Mouse (Mus musculus) retina, postnatal 7 days (tissue): ENCODE measurements around the gene Carmil1.

Experiments used
- DNase-seq: peaks from one replicate; pipeline ENCODE4 v3.0.0-alpha.2; 2012; ENCODE audit warnings: low read depth, low spot score

Carmil1 gene

GRCm38 (mm10) chr13:24280439-24281431 is at the start of gene Carmil1:
Gene Carmil1 (minus strand): TSS chr13:24280795.
- DNase-seq: peak; percentile 74

DNA sequence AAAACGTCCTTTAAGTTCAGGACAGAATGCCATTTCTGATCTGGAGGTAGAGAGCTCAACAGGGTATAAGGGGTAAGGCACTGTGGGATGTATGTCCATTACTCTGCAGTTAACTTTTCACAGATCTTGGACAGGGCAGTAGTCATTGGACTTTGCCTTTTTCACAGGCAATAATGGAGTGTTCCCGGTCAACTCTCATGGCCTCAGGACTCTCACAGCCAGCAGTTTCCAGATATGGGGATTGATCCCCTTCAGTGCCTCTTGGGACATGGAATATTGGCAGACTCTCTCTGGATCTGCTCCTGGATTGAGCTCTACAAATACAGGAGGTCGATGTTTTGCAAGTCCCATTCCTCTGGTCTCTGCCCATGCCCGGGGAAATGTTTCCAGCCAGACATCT is 49.5 kb upstream of the Carmil1 start:
- no peak for DNase-seq

DNA sequence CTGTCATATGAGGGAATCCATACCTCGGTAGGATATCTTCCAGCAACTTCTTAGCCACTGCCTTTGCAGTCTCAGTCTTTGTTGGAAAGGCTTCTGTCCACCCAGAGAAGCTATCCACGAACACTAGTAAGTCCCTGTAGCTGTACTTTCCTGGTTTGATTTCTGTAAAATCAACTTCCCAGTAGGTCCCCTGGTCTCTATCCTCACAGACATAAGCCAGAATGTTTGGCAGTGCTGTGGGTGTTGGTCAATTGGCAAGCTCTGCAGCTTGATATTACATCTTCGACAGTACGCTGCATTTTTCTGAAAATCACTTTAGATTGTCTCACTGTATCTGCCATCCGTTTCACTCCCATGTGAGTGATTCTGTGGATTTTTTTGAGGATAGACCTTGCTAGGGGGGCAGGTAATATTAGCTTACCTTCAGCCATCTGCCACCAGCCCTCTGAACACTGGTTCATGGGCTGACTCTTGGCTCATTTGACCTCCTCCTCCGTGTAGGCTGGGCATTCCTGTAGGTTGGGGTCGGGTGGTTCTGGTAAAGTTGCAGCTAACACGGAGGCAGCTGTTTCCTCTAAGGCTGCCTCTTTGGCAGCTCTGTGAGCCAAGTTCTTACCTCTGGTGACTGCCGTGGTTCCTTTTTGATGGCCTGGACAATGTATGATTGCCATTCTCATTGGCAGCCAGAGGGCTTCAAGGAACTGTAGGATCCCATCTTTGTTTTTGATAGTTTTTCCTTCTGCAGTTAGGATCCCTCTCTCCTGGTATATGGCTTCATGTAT is 47.6 kb upstream of the Carmil1 start:
- DNase-seq: no peak

DNA sequence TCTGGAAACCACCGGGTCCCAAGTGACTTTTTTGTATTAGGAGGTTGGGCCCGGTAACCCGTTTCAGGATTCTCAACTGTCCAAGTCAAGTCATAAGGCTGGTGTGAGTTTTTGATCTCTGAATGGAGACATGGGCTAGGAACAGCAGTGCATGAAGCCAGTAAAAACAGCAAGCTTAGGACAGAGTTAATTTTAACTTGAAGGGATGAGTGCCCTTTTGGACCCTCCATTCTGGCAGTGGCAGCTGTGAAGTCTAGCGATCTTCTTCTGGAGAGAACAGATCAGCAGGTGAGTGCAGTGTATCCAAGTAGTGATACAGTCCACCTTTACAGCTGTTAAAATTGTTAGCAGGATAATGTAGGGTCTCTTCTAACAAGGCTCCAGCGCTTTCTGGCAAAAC is 46.6 kb upstream of the Carmil1 start, which contains the start of gene Cmah:
Gene Cmah, plus strand, starts transcription at position 204 of the 400 bp plus-strand sequence.
- DNase-seq: no peak

GRCm38 (mm10) chr13:24321313-24321712 is 40.7 kb upstream of the Carmil1 start:
- DNase-seq: no peak

DNA sequence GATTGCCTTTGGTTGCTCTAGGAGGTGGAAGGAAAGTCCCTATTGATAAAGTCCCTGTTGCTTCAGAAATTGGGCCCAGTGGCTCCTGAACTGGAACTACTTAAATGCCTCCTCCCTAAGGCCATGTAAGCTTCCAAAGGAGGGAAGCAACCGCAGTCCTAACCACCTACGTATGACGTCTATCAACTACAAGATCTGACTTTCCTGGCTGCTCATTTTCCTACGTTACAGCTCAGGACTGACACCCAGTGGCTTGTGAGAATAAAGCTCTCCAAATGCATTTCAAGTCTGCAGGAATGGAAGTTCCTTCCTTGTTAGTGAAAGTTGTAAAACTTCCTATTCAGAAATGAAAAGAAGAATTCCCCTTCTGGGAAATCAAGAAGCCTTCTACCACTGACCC is 38.0 kb upstream of the Carmil1 start:
- DNase-seq: peak; percentile 30

GRCm38 (mm10) chr13:24316563-24316962 is 36.0 kb upstream of the Carmil1 start:
- DNase-seq: no peak

- DNase-seq: no peak
Measured at GRCm38 (mm10) chr13:24311011-24311940, 30.7 kb upstream of the Carmil1 start.

GRCm38 (mm10) chr13:24306248-24306647 is 25.7 kb upstream of the Carmil1 start:
- no peak for DNase-seq

DNA sequence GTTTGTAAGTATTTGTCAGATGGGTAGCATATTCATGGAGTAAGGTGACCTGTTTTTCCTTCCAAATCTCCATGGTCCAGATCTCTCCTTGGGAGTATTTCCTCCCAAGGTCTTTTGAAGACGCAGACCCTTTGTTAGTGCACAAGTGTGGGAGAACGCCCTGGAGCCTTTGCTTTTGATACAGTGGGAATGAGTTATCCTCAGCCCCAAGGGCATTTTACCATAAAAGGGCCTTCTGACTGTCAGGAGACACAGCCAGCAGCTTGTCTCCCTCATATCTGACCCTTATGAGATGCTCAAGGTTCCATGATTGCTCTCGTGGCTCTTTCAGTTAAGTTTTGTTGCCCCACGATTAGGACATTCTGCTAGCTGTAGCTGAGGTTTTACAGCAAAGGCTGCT is 24.9 kb upstream of the Carmil1 start:
- no peak for DNase-seq

DNA sequence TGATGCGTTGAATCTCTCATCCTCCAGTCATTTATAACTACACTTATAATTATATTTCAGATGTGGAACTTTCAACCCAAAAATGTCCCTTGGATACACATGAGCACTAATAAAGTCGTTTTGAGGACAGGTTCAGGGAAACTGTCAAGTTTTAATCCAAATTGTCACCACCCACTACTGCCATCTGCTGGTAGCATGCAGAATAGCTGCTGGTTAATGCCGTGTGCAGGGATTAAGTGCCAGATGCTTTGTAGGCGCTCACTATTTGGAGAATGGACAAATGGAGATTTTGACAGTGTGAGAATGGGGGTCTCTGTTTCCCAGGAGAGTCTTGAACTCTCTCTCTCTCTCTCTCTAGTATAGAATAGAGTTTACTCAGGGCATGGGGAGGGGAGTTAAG is 16.7 kb upstream of the Carmil1 start:
- peak; percentile 56 for DNase-seq

DNA sequence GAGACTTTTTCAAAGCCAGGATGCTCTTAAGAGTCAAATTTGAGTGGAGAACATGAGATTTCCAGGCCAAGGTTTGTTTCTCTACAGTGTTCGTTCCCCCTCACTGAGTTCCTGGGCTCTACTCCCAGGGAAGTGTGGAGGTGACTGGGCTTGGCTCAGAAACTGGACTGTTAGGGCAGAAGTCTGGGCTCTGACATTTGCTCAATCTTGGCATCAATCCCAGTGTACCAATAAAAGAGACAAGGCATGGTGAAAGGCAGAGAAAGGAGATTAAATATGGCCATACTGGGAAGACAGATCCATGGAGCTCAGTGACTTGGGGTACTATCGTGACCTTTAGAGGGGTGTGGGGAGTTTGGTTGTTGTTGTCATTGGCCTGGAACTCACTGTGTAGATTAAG is 6.8 kb upstream of the Carmil1 start:
- no peak for DNase-seq

DNA sequence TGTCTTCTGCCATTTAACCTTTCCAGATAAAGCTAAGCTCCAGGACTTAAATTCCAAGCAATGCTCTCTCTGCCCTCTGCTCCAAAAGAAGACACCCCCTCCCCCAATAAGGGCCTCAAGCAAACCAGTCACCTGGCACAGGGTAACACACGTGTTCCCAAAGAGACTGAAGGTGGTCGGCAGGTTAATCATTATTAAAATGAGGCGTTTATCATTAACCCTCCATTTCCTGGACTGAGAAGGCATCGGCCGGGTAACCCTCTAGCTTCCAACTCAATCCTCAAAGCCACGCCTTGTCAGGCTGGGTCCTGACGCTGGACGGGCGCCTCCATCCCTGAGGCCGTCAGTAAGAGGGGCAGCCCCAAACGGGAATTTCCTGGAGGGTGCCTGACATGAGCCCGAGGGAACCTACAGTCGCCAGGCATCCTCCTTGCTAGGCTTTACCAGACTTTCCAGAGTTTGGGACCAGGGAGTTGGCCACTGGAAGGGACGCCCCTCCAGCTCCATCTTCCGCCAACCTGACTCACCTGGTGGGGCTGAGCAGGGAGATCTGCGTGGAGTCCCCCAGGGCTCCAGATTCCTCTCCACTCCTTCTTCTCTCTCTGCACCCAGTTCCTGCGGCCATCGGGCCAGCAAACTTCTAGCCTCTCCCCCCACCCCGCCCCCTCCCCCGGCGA is 695 bp downstream of the Carmil1 start:
- no peak for DNase-seq

DNA sequence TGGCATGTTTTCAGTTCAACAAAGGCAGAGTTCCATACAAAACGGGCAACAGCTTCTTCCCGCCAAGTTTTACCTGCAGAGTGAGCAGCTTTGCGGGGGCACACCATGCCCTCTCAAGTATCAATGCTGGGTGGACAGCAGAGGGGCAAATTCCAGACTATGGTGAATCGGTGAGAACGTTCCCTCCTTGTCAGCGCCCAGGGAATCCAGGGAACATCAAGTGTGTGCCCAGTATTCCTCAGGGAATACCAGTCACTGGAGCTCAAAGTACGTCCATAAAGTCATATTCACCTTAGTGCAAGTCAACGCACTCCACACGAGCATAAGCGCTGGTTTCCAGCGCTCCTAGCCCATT is 1.2 kb downstream of the Carmil1 start:
- no peak for DNase-seq

GRCm38 (mm10) chr13:24272740-24273377 is 7.7 kb downstream of the Carmil1 start:
- no peak for DNase-seq

DNA sequence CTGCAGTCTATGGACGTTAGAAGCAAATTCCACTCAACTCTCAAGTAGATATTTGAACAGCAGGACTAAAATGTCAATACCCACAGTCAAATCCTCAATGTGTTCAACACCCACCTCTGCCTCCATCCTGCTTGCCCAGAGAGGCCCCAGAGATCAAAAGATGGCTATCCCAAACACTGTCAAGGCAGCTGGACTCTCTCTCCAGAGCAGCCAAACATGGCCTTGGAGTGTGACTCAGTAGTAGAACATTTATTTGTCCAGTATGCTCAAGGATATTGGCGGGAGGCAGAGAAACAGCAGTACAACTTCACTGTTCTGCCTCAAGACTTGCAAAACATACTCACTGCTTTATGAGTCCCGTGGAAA is 11.5 kb downstream of the Carmil1 start:
- DNase-seq: no peak

- DNase-seq: no peak
Measured at GRCm38 (mm10) chr13:24268355-24269099, 12.1 kb downstream of the Carmil1 start.

DNA sequence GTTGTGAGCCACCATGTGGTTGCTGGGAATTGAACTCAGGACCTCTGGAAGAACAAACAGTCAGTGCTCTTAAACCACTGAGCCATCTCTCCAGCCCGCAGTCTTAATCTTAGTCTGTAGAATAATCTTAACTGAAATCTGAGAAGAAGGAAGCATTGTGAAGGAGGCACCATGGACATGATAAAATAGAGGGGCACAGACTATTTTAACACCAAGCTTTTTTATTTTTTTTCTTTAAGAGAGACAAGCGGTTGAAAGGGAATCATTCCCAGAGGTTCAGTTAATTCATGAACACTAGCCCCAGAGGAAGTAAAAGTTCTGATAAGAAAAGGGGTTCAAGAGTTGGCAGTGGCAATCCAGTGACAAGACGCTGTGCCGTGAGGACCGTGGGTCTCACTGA is 15.8 kb downstream of the Carmil1 start:
- DNase-seq: no peak

- no peak for DNase-seq
Measured at GRCm38 (mm10) chr13:24263560-24263959, 17.0 kb downstream of the Carmil1 start.
